Mouse (Mus musculus) small intestine, adult 2 months (tissue): Measurements from ENCODE around the gene Dpp6.

Experiments used
- CTCF ChIP-seq: fragments of 200-500 bp; IDR thresholded peaks from 2 replicates; pipeline ENCODE4 v1.5.1; 2012; ENCODE audit warnings: low read depth, mild to moderate bottlenecking, control low read depth, inconsistent platforms, low read length, moderate library complexity, mixed read lengths; ENCODE audit not compliant: insufficient replicate concordance, insufficient read length; ENCODE audit errors: extremely low read depth
- POLR2A ChIP-seq: fragments of 200-500 bp; IDR thresholded peaks from 2 replicates; pipeline ENCODE4 v1.6.1; 2012; ENCODE audit warnings: low read depth, mild to moderate bottlenecking, control low read depth, inconsistent platforms, low read length, moderate library complexity

- TF ChIP-seq CTCF (no peak), POLR2A (no peak)
Observed at GRCm38 (mm10) chr5:27632151-27632550, 815.1 kb downstream of the Dpp6 start.
